Mouse (Mus musculus) left cerebral cortex, adult 2 months (tissue): Measurements from ENCODE around the gene 4930435E12Rik. TPM values are rescaled to one million over a fixed set of nuclear protein-coding genes. Genes with fewer than 3 reads are reported as not detected.
A peak's percentile ranks its signal among the peaks of the same experiment; 100 is the strongest.
"Not testable (repeated sequence)": the region's sequence is repeated elsewhere in the genome, so short reads cannot be mapped to it uniquely, and the experiment has no call there.

Experiments used
- DNase-seq, 2 experiments: peaks; one replicate each; pipeline ENCODE4 v3.0.0; 2021 to 2022; ENCODE audit warnings: low spot score in 2 of 2, mixed read lengths in 1 of 2; ENCODE audit errors: extremely low spot score in 1 of 2
- H3K27ac ChIP-seq: fragments of 200-600 bp; 2 replicates; pipeline ENCODE4 v1.8.1; 2022
- H3K4me3 ChIP-seq: fragments of 200-600 bp; 2 replicates; pipeline ENCODE4 v1.8.1; 2022
- CTCF ChIP-seq: fragments of 200-600 bp; IDR thresholded peaks from 2 replicates; pipeline ENCODE4 v1.8.1; 2022; ENCODE audit warnings: antibody characterized with exemption, mild to moderate bottlenecking, moderate library complexity
- intact Hi-C: fragments of 180-260 bp; cut with DNase I; formaldehyde crosslinking; loops from one replicate; pipeline ENCODE4 v1.15.1; 2025
- long read RNA-seq, 2 experiments: library from polyadenylated mRNA; stranded (forward); transcript quantifications; one replicate each; pipeline ENCODE4 v2.0.0; 2021; ENCODE audit warnings: borderline mapping rate in 2 of 2
- total RNA-seq, 2 experiments: library from RNA; stranded (reverse); gene quantifications; 2 replicates each; pipeline ENCODE4 v1.2.3; 2021

4930435E12Rik gene
- total RNA-seq, result not detected
- long read RNA-seq, experiment 1, result 0 reads
- long read RNA-seq, experiment 2, result 0 reads

DNA sequence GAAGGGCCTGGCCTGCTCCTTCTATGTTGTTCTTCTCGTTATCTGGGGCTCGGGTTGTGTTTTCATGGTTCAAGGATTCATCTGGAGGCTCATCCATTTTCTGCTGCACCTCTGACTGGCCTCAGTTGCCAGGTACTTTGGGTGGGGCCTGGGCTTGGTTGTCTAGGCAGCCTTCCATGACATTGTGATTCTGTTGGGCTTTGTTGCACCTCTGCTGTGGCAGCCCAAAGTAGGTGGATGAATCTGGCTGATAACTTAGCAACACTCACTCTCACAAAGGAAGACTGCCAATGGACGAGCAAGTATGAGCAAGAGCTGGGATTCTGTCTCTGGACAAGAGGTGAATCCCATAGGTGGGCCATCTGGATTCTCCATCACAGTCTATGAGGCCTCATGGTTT, at the start of gene 4930435E12Rik:
Gene 4930435E12Rik, minus strand, starts transcription at position 101 of the 400 bp plus-strand sequence.
- no peak for DNase-seq
- intact Hi-C loops, result no loop called here
- Histone ChIP-seq H3K4me3 (no peak within 1 kb of the TSS), H3K27ac (no peak within 1 kb of the TSS)
- no peak for TF ChIP-seq CTCF

DNA sequence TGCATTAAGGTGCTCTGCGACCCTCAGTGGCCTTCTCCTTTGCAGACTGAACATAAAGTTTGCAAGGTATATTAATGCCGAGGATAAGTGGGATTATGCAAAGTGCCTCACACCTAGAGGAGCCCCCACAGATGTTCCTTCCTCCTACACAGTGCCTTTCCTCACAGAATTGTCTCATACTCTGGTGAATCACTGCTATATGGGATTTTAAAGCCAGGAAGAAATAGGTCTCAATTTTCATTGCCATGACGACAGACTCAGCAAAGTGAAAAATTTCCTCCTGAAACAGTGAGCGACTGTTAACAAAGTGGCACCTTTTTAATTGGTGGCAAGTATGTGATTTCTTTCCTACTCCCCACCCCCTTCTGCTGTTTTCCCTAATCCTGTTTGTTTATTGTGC, 45.9 kb upstream of the 4930435E12Rik start:
- peak overlapping the region; percentile 79 for H3K27ac ChIP-seq
- DNase-seq, result peak; percentile 33 to 36
- no peak for TF ChIP-seq CTCF
- no peak overlapping the region for H3K4me3 ChIP-seq
- intact Hi-C loops, result loop anchor here (2.0 to 5.0 kb wide), 2 partner anchors 28 to 88 kb away; no protein-coding TSS in a partner anchor

DNA sequence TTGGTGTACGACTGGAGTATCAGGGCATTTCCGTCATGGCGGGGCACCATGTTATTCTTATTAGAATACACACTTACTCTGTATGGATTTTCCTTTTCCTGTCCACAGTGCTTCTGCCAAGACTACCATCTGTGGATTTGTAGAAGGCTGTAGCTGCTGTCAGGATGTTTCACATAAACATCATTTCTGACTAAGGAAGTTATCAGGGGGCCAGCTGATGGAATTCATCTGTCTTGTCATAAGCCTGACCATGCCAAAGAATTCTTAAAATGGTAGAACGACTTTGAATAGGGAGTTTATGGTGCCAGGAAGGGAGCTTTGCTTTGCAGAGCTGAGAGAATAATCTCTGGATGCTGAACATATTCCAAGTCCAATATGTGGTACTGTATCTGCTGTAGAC, 44.7 kb upstream of the 4930435E12Rik start:
- peak overlapping the region; percentile 79; the same call in 1 of the 2 replicates for H3K27ac ChIP-seq
- no peak for DNase-seq
- TF ChIP-seq CTCF, result no peak
- intact Hi-C loops, result loop anchor here (5.0 kb wide), 1 partner anchor 89 kb away; no protein-coding TSS in a partner anchor
- no peak overlapping the region for H3K4me3 ChIP-seq

DNA sequence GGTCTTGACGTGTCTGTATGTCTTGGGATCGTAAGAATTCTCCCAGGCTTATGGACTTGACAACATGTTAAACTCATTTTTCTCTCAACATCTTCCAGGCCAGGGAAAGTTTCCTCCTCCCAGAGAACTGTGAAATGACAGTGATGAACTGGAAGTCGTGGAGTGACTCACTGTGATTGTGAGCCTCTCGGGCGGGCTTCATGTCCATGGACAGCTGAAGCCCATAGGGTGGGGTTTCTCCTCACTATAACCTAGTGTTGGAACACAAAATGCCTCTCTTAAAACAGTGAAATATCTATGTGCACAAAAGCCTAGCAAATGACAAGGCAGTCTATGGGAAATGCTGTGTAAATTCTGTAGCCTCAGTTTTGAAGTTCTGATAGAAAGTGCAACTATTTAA, 35.8 kb upstream of the 4930435E12Rik start:
- no peak for TF ChIP-seq CTCF
- DNase-seq, result no peak
- intact Hi-C loops, result no loop called here
- H3K4me3 ChIP-seq, result no peak overlapping the region
- H3K27ac ChIP-seq, result no peak overlapping the region

DNA sequence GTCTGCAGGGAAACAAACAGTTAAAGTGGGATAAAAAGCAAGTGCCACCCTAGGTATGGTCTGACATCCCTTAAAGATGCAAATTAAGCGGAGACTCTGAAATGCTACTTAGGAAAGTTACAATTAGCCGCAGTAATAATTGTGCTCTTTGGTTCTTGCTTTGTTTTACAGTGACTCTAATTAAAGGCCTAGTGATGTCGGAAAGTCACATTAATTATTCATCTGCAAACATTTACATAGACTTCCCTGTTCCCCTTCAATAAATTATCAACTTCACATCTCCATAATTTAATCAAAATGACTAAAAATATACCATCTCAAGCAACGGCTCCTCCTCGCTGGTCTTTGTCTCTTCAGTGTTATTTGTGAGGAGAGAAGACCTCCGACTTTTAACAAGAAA, 32.0 kb upstream of the 4930435E12Rik start:
- intact Hi-C loops, result no loop called here
- no peak for TF ChIP-seq CTCF

DNA sequence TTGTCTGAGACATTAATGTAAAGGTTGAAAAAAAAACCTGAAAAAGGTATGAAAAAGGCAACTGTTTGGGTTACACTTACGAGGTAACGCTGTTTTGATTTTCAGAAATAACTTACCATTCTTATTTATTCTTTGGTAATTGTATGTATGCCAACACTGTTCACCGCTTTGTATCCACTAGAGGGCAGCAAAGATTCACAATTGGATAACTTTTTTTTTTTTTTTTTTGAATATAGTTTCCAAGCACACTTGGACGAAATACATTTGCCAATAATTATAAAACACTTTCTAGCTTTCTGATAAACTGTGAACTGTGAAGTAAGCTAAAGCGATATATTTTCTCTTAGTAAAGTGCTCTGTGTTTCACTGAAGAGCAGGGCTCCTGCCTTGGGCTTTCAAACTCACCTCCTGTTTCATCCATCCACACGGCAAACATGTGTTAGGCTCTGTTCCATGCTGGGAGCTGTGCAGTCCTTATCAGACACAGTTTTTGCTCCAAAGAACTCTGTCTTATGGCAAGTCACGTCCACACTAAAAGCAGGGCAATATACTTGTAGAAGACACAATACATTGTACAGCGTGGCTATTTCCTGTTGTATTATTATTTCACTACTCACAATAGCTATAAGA, 29.7 kb upstream of the 4930435E12Rik start:
- Histone ChIP-seq H3K27ac (no peak overlapping the region), H3K4me3 (no peak overlapping the region)
- DNase-seq, result no peak
- TF ChIP-seq CTCF, result peak; percentile 73
- intact Hi-C loops, result loop anchor here (1.0 to 2.0 kb wide), 3 partner anchors 45 to 195 kb away; no protein-coding TSS in a partner anchor

More for the DNA sequence above, 32.0 kb upstream of the 4930435E12Rik start:
- no peak overlapping the region for H3K4me3 ChIP-seq
- no peak overlapping the region for H3K27ac ChIP-seq
- DNase-seq, result no peak

DNA sequence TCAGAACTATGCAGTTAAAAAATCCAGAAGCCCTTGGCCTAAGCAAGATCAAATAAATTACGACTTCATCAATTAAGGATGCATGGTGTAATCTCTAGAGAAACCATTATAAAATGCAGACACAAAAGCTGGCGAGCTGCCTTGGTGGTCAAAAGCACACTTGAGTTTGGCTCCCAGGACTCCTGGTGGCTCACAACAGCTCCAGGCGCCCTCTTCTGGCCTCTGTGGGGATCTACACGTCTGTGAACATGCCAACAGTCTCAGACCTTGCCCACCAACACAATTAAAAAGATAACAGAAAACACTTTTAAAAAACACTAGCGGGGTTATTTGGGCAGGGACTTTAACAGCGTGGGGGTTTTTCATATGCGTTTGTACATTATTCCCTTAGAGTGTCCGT, 16.0 kb downstream of the 4930435E12Rik start:
- TF ChIP-seq CTCF, result peak; percentile 91
- Histone ChIP-seq H3K4me3 (no peak overlapping the region), H3K27ac (no peak overlapping the region)
- DNase-seq, result peak; percentile 54 to 65
- intact Hi-C loops, result loop anchor here (2.0 to 10.0 kb wide), 3 partner anchors 78 to 276 kb away; no protein-coding TSS in a partner anchor

DNA sequence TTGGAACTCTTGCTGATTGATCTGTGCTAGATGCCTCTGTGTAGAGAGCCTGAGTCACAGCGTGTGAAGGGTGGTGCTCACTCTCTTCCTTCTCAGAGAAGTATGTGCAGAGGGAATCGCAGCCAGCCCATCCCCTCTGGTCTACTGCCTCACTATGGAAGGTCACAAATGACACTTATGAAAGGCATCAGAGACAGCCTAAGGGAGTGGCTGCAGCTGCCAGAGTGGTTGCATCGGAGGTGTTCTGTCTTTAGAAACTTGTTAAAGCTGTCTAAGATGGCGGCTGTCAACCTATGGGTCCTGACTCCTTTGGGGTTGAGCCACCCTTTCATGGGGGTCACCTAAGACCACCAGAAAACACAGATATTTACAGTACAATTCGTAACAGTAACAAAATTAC, 18.4 kb downstream of the 4930435E12Rik start:
- TF ChIP-seq CTCF, result no peak
- DNase-seq, result no peak
- Histone ChIP-seq H3K4me3 (no peak overlapping the region), H3K27ac (no peak overlapping the region)
- intact Hi-C loops, result loop anchor here (5.0 to 10.0 kb wide), 2 partner anchors 75 to 178 kb away; no protein-coding TSS in a partner anchor

DNA sequence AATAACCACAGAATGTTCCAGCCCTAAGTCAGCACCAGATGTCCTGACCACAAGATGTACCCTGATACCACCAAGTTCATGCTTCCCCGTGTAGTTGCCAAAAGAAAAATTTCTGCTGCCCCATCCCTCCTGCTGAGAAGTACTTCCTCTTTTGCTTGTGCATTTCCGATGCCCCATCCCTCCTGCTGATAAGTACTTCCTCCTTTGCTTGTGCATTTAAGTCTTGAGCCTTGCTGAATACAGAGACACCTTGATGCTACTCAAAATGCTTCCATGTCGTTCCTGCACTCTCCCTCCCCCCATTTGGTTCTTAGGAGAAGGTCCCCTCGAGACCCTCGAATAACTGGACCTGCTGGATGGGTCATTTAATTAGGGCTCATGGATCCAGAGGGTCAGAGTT, 20.8 kb downstream of the 4930435E12Rik start:
- intact Hi-C loops, H3K27ac ChIP-seq, DNase-seq, H3K4me3 ChIP-seq: not testable (repeated sequence)

DNA sequence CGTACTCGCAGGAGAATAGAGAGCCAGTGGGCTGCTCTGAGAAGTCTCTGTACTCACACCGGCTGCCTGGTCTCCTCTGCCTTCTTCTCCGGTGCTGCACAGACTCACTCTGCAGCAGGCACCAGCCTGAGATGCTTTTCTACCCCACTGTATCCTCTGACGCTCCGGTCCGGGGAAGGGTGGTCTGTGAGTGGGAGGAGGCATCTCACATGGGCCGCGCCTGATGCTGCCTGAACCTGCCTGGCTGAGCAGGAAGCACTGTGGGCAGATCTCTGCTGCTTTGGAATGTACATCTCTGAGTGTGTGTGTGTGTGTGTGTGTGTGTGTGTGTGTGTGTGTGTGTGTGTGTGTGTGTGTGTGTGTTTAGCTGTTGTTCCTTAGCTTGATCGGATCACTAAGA, 28.5 kb downstream of the 4930435E12Rik start, which contains the start of gene Upk1b:
Gene Upk1b, minus strand, starts transcription at position 238 of the 400 bp plus-strand sequence.
- no peak for TF ChIP-seq CTCF
- no peak for DNase-seq
- no peak within 1 kb of the TSS for H3K27ac ChIP-seq
- no peak within 1 kb of the TSS for H3K4me3 ChIP-seq
- intact Hi-C loops, result no loop called here

DNA sequence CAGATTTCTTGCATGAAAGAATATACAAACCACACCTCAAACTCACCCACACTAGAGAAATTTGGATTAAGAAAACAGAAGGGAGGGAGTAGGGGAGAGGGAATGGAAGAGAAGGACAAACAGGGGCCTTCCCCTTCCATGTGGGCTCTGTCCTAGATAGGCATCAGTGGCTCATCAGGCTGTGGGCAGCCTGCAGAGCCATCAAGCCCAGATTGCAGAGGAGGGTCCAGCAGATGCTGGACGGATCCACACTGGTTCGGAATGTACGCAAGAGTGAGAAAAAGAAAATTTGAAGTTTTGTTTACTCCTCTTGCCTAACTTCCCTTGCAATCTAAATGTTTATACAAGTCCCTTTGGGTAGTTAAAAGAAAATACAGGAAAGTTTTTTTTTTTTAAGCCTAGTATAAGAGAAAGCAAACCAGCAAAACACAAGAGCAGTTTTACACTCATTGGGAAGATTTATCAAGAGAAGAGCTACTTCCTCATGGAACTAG, 29.5 kb downstream of the 4930435E12Rik start:
- no peak for DNase-seq
- no peak overlapping the region for H3K4me3 ChIP-seq
- H3K27ac ChIP-seq, result no peak overlapping the region
- intact Hi-C loops, result no loop called here
- TF ChIP-seq CTCF, result no peak

DNA sequence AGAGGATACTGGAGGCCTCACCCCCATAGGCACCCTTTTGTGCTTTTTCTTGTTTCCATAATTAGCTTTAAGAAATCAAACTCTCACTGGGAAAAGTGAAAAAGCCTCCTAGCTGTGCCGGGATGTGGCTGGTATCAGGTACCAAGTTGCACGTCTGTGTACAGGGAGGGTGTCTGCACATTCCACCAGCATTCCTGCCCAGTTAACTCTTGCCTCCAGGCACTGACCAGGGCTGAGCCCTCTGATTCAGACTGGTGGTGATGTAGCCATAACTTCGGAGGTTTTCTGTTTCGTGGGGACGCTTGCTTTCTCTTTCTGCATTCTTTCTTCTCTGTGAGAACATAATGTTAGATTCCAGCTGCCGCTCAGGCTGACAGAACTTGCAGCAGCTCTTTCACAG, 35.4 kb downstream of the 4930435E12Rik start:
- DNase-seq, result no peak
- Histone ChIP-seq H3K4me3 (no peak overlapping the region), H3K27ac (no peak overlapping the region)
- intact Hi-C loops, result no loop called here
- TF ChIP-seq CTCF, result no peak

DNA sequence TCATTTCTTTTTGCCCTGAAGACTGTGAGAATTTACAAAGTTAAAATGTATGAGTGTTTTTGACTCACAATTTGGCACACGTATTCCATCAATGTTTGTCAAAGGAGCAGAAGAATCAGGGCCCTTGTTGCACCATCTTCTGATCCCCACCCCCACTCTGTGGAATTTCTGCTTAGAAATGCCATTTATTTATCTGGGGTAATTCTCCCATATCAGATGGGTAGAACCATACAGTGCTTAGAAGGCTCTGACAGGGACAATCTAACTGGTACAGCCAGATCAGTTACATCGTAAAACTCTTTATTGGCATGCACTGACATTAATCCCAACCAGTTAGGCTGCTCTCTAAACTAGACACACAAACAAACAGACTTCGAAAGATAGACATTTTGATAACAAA, 38.6 kb downstream of the 4930435E12Rik start:
- no peak for DNase-seq
- Histone ChIP-seq H3K4me3 (no peak overlapping the region), H3K27ac (no peak overlapping the region)
- intact Hi-C loops, result no loop called here
- no peak for TF ChIP-seq CTCF
